Mouse (Mus musculus) embryonic fibroblast, embryonic 13.5 days (primary cell): Measurements from ENCODE around the gene Ank. TPM values are rescaled to one million over a fixed set of nuclear protein-coding genes. Genes with fewer than 3 reads are reported as not detected.
"Not testable (repeated sequence)": the region's sequence is repeated elsewhere in the genome, so short reads cannot be mapped to it uniquely, and the experiment has no call there.

Experiments used
- H3K27ac ChIP-seq: 2 replicates; pipeline ENCODE4 v1.5.1; 2012; ENCODE audit warnings: low read length, control low read depth, inconsistent platforms; ENCODE audit not compliant: insufficient read depth
- H3K4me1 ChIP-seq: 2 replicates; pipeline ENCODE4 v1.6.1; 2011; ENCODE audit warnings: low read length; ENCODE audit not compliant: control insufficient read depth, insufficient read depth
- H3K4me3 ChIP-seq: 2 replicates; pipeline ENCODE4 v1.5.1; 2011; ENCODE audit warnings: mild to moderate bottlenecking, control low read depth, low read length; ENCODE audit not compliant: insufficient read depth
- CTCF ChIP-seq: IDR thresholded peaks from 2 replicates; pipeline ENCODE4 v1.5.1; 2011; ENCODE audit warnings: mild to moderate bottlenecking, control low read depth, low read length, moderate library complexity, borderline replicate concordance; ENCODE audit not compliant: insufficient read depth
- POLR2A ChIP-seq: IDR thresholded peaks from 2 replicates; pipeline ENCODE4 v1.6.1; 2011; ENCODE audit warnings: low read depth, mild to moderate bottlenecking, control low read depth, low read length, moderate library complexity
- polyA plus RNA-seq: library from polyadenylated mRNA; stranded (reverse); fragments of >200 nt; gene quantifications from 2 replicates; pipeline ENCODE4 v1.2.4, GENCODE M21; 2011; ENCODE audit warnings: low read depth; ENCODE audit not compliant: missing spikeins, insufficient read length

The Ank gene
- polyA plus RNA-seq, 1 experiment: 30.3 TPM

DNA sequence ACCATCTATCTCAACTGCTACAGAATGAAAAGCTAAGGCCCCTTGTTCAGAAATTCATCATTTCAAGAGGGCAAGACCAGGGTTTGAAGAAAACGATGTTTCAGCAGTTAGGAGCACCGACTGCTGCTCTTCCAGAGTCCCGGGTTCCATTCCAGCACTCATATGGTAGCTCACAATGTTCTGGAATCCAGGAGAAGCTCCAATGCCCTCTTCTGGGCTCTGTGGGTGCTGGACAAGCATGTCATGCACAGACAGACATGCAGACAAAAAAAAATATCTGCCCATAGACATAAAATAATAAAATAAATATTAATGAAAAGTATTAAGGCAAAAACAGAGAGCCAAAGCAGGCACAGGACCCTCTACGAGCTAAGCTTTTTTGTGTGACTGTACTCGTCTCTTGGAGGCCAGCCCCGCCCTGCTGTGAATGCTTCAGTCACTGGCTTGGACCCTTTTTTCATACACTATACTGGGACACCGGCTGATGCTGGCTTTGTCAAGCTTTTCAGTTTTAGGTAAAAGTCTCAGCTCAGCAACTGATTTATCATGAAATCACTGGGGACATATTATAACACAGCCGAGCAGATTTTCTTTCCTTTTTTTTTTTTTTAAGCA lies 979 bp upstream of the Ank start:
- Histone ChIP-seq H3K4me3 (peak overlapping the region; percentile 64), H3K27ac (peak overlapping the region; percentile 66), H3K4me1 (no peaks in the 10 kb centered on the region)
- TF ChIP-seq CTCF (no peak), POLR2A (no peak)

DNA sequence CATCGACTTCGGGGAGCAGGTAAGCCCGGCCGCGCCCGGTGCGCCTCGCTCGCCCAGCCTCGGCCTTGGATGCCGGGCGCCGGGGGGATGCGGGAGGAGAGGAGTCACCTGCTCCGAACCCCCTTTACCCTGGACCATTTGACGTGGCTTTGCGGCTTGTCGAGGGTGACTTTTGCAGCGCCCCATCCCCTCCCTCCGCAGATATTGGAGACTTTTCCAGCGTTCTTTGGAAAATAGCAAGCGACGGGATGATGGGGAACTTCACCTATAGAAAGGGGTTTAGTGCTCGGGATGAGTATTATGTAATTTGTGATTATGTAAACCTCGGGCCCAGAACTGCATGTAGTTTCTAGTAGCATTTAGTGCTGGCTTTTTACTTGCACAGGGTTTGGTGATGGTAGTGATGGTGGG lies 609 bp downstream of the Ank start:
- Histone ChIP-seq H3K4me3 (peak overlapping the region; percentile 79), H3K4me1 (no peaks in the 10 kb centered on the region), H3K27ac (0 out of 2 replicates have a peak overlapping the region, but pooled peaks have one; percentile 39)
- TF ChIP-seq POLR2A (no peak), CTCF (no peak)

GRCm38 (mm10) chr15:27467641-27468040 lies 1.2 kb downstream of the Ank start:
- Histone ChIP-seq H3K4me3 (peak overlapping the region; percentile 79), H3K4me1 (no peaks in the 10 kb centered on the region), H3K27ac (no peak overlapping the region)
- no peak for TF ChIP-seq POLR2A
- no peak for TF ChIP-seq CTCF

- no peak overlapping the region for H3K27ac ChIP-seq
- H3K4me1 ChIP-seq: no peaks in the 10 kb centered on the region
- TF ChIP-seq CTCF (no peak), POLR2A (no peak)
- H3K4me3 ChIP-seq: no peak overlapping the region
Observed at GRCm38 (mm10) chr15:27468822-27469488, 2.5 kb downstream of the Ank start.

GRCm38 (mm10) chr15:27470346-27470745 lies 3.9 kb downstream of the Ank start:
- H3K27ac ChIP-seq, H3K4me3 ChIP-seq, H3K4me1 ChIP-seq: not testable (repeated sequence)

DNA sequence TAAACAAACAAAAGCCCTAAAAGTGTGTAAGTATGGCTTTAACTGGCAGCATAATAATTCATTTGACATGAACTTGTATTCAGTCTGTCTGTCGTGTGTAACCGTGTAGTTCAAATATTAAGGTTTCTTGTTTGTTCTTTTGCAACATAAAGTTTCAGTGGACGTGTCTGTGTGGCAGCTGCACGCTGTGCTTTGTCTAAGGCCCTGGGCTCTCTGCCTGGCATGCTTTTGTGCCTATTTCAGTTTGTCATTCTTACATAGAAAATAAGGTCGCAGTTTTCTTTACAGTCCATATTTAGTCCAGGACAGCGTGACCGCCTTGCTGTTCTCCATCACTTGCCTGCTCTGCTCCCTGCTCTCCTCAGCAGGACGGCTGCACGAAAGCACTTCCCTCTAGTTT lies 5.8 kb downstream of the Ank start:
- Histone ChIP-seq H3K4me1 (no peaks in the 10 kb centered on the region), H3K4me3 (no peak overlapping the region), H3K27ac (no peak overlapping the region)
- no peak for TF ChIP-seq POLR2A
- no peak for TF ChIP-seq CTCF

- Histone ChIP-seq H3K4me1 (no peaks in the 10 kb centered on the region), H3K27ac (no peak overlapping the region), H3K4me3 (no peak overlapping the region)
- TF ChIP-seq CTCF: no peak
Observed at GRCm38 (mm10) chr15:27475988-27476387, 9.5 kb downstream of the Ank start.

GRCm38 (mm10) chr15:27476671-27477070 lies 10.2 kb downstream of the Ank start:
- H3K4me1 ChIP-seq: no peaks in the 10 kb centered on the region
- no peak overlapping the region for H3K4me3 ChIP-seq
- TF ChIP-seq CTCF (no peak), POLR2A (no peak)
- H3K27ac ChIP-seq: no peak overlapping the region

- no peak for TF ChIP-seq CTCF
- TF ChIP-seq POLR2A: no peak
- Histone ChIP-seq H3K4me3 (no peak overlapping the region), H3K27ac (no peak overlapping the region), H3K4me1 (no peaks in the 10 kb centered on the region)
Observed at GRCm38 (mm10) chr15:27477159-27477558, 10.7 kb downstream of the Ank start.

- Histone ChIP-seq H3K4me1 (no peaks in the 10 kb centered on the region), H3K27ac (no peak overlapping the region), H3K4me3 (no peak overlapping the region)
- TF ChIP-seq POLR2A (no peak), CTCF (no peak)
Observed at GRCm38 (mm10) chr15:27477630-27478029, 11.2 kb downstream of the Ank start.
